Mouse (Mus musculus) T-cell, adult 2 months (primary cell): ENCODE data around the gene Zfp941.

ENCODE experiments used
- DNase-seq: peaks from one replicate; pipeline ENCODE4 v3.0.0; 2022; ENCODE audit warnings: low spot score

The Zfp941 gene

DNA sequence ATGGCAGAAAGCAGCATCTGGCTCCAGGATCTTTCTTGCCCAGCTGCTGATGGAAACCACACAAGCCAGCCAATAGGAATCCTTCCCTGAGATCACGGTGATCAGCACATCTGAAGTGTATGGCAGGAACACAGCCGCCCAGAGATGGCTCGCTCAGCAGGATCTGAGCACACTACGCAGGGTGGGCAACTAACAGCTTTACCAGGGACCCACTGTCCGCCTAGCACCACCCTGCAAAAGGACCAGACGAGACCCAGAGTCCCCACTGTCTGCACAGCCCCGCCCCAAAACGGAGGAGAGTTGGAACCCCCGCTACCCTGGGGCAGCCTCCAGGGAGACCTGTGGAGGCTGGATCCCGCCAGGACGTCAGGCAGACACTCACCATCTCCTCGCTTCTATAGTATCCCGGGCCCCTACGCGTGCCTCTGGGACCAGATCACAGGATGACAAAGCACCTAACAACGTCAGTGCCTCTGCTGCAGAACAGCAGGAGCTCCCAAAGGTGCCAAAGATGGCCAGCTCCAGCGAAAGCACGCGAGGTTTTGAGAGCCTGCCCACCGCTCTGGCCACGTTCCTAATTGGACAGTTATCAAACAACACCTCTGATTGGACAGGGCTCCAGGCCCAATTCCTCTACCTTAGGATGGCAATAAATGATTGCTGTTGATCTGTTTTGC lies at the start of gene Zfp941:
TSS of gene Zfp941 (minus strand) at position 526 of the 677 bp plus-strand sequence.
- no peak for DNase-seq

DNA sequence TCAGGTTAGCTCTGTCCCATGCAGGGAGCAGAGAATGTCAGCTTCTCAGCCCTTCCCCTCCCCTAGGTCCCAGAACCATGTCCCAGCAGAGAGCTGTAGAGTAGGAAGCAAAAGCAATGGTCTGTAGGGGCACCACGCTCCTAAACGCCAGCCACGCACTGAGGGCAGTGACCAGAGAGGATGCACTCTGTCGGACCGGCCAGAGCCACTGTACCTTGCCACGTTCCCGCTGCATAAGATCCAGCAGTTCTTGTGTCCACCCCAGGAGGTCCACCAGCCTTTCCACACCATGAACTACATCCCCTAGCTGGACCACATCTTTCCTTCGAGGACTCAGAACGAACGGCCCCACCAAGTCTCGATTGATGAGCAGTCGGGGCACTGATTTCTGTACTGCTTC lies 42.8 kb upstream of the Zfp941 start:
- DNase-seq = no peak

DNA sequence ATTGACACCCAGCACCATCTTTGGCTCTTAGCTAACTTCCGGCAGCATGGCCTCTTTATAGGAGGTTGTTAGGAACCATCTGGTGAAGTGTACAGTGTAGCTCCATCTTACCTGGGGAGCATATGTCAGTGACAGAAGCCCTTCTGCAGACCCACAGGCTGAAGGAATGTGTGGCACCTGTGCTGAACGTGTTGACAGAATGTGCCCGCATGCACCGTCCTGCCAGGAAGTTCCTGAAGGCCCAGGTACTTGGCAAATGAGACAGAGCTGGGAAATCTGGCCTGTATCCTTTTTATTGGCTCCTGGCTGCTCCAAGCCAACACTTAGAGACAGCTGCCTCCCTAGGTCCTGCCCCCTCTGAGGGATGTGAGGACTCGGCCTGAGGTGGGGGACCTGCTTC lies 38.8 kb upstream of the Zfp941 start:
- no peak for DNase-seq

DNA sequence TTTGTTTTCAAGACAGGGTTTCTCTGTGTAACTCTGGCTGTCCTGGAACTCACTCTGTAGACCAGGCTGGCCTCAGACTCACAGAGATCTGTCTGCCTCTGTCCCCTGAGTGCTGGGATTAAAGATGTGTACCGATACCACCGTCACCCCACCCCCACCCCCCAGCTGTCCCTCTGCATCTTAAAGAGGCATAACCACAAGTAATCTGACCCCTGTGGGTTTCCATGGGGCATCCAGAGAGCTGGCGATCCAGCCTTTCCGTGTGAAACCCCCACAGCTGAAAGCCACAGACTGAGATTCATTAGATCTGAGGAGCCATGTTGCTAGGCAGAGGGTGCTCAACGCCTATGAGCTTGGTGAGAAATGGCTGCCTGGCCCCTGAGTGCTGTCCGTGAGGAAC lies 38.0 kb upstream of the Zfp941 start:
- DNase-seq = no peak

DNA sequence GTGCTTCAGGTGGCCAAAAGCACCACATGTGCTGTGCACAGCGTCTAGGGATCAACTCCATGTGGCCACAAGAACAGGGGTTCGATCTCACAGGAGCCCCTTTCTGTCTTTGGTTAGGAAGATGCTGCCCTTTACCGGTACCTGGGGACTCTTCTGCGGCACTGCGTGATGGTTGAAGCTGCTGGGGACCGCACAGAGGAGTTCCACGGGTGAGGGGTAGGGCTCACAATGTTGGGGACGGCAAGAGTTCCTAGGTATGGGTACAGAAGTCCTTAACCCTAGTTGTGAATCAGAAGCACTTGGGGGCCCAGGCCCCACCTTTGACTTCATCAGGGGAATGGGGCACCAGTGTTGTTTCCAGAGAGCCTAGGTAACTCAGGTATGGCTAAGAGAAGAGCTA lies 36.8 kb upstream of the Zfp941 start:
- DNase-seq = no peak

DNA sequence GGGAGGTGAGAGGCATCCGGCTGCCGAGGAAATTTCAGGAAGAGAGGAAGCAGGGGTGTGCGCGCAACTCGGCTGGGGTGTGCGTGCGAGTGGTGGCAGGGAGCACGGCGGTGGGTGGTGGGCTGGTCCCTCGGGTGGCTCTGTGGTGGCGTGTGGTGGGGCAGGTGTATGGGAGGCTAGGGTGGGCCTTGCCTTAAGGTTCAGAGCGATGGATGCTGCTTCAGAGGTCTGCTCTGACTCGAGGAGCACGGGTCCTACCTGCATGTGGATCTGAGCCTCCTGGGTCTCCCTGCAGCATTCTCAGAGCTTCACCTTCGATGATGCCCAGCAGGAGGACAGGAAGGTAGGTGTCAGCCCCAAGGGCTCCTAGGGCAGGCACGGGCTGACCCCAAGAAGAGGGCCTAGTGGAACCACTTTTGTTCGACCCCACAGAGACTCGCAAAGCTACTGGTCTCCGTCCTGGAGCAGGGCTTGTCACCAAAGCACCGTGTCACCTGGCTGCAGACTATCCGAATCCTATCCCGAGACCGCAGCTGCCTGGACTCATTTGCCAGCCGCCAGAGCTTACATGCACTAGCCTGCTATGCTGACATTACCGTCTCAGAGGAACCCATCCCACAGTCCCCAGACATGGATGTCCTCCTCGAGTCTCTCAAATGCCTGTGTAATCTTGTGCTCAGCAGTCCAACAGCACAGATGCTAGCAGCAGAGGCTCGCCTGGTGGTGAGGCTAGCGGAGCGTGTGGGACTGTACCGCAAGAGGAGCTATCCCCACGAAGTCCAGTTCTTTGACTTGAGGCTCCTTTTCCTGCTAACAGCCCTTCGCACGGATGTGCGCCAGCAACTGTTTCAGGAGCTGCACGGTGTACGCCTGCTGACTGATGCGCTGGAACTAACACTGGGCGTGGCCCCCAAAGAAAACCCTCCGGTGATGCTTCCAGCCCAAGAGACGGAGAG lies 35.9 kb upstream of the Zfp941 start, which contains the start of gene Bet1l:
TSS of gene Bet1l (minus strand) at position 28 of the 956 bp plus-strand sequence.
- DNase-seq = no peak

DNA sequence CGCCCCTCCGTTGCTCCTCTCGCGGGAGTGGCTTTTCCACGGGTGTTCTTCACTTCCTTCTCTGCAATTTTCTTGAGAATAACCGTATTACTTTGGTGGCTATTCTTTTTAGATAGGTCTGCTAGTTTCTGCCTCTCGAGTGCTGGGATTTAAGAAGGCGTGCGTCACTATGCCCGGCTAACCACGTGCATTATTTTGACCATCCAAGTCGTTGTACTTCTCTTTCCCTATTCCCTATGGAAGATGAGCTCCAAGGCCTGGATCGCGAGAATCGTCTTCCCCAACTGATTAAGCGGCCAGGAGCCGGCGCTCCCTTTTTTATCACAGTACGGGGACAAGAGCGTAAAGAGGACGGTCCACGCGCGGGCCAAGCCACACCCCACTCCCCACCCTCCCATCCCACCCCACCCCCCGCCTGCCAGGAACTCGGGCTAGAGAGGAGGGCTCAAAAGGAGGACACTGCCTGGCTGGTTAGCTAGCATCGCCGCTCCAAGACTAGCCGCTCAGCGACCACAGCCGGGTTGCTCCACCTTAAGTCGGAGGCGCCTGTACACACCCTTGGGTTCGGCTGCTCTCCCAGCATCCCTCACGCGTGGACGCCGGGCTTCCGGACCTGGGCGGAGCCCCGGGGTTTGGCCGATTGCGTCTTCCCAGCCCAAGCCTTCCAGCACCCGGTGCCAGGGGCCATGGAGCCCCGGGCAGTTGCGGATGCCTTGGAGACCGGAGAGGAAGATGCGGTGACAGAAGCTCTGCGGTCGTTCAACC lies 35.0 kb upstream of the Zfp941 start, which contains the start of gene Ric8a:
TSS of gene Ric8a (plus strand) at position 173 of the 765 bp plus-strand sequence.
- DNase-seq = peak; percentile 85

DNA sequence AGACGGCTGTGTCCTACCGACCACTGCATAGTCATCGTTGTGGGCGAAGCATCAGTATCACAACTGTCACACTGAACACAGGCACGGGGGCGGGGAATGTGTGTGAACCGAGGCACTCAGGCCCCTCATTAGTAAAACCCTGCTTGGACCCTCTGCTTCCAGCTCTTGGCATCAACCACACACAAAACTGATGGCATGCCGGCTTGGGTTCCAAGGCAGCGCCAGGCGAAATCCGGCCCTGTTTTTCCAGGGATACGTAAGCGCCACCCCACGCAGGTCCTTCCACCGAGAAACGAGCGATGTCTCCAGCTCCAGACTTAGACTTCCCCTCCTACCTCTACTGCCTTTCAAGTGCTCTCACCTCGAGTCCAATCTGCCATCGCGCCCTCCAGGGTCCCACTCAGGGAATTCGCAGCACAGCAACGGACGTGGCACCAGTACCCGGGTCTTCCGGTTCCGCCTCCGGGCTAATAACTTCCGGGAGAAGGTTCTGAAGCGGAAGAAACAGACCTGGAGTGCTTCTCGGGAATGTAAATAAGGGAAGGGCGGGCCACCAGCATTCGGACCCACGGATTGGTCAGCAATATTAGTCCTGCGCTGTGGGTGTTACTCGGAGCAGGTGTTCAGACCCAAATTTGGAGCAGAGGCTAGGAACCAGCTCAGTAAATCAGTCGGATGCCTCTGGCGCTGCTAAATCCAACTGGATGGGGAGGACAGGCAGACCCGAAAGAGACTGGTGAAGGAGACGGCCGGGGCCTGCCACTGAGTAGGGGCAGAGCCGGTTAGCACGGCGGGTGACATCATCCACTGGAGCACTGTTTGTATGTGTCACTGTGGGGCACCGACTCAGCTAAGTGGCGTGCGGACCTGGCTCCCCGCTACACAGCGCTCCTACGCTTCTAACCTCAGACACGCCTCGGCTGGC lies 34.1 kb upstream of the Zfp941 start, which contains the start of gene Gm45785:
TSS of gene Gm45785 (minus strand) at position 472 of the 925 bp plus-strand sequence.
- peak; percentile 82 for DNase-seq

DNA sequence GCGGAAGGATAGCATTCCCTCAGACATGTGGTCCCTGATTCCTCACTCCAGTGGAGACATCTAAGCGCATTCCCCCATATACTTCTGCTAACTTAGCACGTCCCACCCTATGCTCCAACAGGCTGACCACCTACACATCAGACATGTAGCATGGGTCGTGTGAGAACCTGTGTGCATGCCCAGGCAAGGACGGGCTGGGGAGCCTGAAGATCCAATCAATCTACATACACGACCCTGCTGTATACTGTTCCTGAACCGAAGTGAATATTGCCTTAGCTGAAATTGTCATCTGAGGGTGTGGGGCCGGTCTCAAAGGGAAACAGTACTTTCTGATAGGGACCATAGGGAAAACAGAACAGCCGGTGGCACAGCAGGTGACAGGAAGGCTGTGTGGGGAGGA lies 33.2 kb upstream of the Zfp941 start:
- DNase-seq = no peak

DNA sequence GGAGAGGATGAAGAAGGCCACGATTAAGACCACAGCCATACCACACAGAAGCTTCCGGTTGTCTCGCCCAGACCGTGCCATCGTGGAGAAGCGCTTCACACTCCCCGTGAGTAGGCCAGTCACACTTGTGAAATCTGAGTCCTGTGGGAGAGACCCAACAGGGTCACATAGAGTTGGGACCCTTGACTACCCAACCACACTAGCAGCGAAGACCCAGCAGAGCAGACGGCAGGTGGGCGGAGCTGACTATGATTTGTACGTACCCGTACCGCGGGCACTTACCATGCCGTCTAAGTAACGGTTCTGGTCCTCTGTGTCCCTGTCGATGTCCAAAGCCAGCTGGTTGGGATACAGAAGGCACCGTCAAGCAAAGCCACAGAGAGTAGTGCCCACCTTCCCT lies 32.5 kb upstream of the Zfp941 start:
- DNase-seq = no peak

DNA sequence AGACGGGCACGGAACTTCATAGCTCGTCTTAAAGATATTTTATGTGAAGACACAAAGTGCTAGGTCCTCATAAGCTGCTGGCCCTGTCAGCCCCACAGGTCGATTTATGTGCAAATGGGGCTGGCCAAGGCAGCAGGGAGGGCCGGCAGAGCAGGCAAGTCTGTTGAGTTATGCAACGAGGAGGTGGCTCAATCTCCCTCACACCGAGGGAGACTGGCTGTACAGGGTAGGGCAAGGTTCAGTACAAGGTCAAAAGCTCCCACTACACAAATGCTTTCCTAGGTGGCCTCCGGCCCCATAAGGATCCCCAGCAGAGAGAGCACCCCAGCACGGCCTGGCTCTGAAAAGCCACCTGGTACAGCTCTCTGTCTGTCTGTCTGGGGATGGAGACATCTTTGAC lies 31.4 kb upstream of the Zfp941 start:
- no peak for DNase-seq

DNA sequence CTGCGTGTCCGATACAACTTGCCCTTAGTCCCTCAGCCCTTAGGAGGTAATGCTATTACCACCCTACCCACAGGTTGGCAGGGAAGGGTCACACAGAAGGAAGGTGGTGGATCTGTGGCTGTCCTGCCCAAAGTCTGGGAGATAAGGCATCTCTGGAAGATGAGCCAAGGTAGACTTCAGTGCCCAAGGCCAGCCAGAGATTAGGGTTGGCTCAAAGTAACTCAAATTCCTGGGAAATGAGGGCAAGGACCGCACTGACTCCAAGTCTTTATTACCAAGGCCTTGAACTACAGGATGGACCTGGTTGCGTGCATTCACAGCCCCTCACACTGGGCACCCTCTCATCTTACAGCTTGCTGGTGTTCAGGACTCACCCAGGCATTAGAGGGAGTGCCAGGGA lies 29.9 kb upstream of the Zfp941 start:
- no peak for DNase-seq

DNA sequence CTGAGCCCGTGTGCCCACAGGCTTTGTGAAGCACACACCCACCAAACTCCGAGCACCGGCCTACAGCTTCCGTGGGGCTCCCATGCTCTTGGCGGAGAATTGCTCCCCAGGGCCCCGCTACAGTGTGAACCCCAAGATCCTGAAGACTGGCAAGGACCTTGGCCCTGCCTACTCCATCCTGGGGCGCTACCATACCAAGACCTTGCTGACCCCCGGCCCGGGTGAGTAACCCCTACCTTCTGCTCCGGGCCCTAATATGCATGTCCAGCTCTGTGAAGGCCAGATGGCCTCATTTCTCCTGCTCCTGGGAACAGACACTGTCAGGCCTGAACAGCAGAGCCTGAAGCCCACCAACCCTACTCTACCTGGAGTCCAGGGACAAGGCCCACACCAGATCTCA lies 26.6 kb upstream of the Zfp941 start:
- DNase-seq = no peak

DNA sequence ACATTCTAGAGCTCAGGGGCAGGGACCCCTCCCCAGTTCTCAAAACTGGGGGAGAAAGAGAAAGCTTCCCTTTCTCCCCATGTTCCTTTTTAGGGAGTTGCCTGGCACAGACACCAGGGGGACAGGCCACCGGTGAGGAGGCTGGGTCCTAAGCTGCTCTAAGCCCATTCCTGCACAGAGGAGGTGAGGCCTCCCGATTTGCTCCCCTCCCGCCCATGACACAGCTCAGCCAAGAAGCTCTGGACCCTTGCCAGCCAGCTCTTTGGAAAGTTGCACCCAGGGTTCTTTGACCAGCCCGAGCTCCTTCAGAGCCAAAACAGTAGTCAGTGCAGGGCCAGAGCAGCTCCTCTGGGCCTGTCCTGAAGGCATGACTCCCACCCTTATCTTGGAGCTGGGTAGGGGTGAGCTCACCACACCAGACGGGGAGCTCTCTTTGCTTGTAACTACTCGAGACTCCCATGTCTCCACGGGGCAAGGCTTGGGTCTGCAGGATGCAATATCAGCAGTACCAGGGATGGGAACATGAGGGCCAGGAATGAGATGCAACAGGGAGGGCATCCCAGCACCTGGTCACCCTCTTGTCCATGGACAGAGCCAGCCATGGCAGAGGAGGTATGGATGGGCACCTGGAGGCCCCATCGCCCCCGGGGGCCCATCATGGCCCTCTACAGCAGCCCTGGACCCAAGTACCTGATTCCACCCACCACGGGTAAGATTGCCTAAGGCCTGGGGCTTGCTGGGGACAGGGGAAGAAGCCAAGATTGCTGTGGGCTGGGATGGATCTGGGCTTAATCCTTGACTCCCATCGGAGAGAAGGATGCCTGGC lies 26.0 kb upstream of the Zfp941 start, which contains the start of gene Odf3:
TSS of gene Odf3 (plus strand) at position 51 of the 826 bp plus-strand sequence.
- no peak for DNase-seq

DNA sequence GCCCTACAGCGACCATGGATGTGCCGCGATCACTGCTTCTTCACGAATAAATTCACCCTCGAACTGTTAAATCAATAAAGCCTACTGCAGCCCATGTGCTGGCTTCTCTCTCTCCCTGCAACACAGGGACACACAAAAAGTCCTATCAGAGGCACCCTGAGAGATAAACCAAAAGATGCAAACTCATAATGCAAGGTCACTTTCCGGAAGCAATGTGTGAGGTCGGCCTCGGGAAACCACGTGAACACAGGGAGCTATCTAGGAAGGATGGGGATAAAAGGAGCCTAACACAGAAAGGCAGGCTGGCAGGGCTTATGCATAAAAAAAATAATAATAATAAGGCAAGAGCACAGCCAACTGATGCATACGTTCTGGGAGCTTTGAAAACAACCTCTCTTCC lies 24.7 kb upstream of the Zfp941 start:
- no peak for DNase-seq

DNA sequence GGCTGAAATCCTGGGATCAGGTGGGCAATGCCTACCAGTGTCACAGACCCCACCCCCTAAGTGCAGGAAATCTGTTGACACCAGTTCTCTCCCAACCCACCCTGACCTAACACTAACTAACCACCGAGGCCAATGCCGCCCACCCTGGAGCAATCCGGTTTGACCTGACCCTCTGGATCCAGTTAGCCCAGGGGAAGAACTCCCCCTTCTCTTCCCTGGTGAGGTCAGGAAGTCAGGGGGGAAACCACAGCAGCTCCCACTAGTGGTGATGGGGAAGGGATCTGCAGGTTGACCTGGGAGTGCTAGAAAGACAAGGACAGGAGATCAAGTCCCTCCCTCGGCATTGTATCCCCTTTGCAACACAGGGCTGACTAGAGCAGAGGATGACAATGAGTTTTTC lies 23.7 kb upstream of the Zfp941 start:
- no peak for DNase-seq

DNA sequence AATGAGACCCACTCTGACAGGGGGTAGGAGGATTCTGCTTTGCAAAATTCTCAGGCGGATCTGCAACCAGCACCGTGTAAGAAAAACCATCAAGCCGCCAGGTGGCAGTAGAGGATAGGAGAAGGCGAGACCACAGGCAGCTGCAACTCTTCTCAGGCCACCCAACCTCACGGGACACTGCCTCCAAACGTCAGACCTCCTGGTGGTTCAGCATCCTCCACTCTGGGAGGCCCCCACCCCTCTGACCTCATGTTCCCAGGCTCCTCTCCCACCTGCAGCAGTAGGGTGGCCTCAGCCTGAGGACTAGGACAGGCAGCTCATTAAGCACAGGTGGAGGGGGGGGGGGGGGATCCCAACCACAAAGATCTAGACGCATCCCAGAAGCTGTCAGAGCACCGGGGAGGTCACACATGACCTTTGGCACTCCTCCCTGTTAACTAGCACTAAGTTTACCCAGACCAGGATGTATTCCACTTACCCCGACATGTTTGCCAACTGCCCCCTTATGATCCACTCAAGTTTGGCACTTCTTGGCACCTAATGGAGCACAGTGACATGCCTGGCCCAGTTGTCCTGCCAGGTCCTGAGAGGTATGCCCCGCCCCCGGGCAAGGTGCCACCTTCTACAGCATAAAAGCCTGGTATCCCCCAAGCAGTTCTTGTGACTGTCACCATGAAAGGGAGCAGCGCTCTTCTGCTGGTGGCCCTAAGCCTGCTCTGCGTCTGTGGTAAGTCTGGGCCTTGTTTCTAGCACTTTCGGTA lies 23.1 kb upstream of the Zfp941 start, which contains the start of gene Scgb1c1:
TSS of gene Scgb1c1 (plus strand) at position 643 of the 761 bp plus-strand sequence.
- peak; percentile 84 for DNase-seq

DNA sequence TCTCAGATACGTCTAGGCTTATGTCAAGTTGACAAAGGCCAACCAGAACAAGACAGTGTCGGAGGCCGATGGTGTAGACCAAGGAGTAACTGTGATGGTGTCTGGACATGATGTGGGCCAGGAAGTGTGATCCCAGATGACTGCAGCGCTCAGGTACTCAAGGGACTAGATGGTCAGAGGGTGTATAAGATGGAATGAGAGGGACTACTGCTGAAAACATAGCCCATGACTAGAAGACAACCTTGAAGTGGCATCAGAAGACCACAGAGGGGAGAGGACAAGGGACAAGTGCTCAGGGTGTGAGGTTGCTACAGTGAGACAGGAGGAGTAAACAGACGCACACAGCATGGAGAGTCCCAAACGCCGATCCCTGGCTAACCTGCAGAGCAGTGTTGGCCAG lies 21.8 kb upstream of the Zfp941 start:
- DNase-seq = no peak
